Mouse (Mus musculus): ENCODE data around the gene Ccdc180. TPM values are rescaled to one million over a fixed set of nuclear protein-coding genes. Genes with fewer than 3 reads are reported as not detected.

Ccdc180 gene
- polyA plus RNA-seq, 1 experiment from 2014 or later, result 1.5 TPM

DNA sequence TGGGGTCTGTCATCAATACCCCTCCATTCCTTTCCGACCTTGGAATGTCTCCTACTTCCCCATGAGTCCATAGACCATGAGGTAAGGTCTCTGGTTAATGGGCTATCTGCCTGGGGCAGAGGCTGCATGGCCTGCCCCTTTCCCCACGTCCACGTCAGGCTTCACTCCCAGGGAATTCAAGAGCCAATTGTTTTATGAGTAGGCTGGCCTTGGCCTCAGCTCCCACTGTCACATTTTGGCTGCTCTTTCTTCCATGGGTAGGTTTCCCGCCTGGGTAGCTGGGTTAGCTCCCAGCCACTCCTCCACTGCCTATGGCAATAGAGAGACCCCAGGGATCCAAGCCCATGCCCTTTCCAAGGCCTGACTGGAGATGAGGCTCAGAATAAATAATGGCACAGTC, 38.5 kb downstream of the Ccdc180 start:
- Histone ChIP-seq H3K9ac (ENCODE audit: low read length) (no peak overlapping the region), H3K27ac (ENCODE audit: low read length) (no peak overlapping the region), H3K4me1 (replicated peaks; ENCODE audit: control insufficient read depth, insufficient read depth, low read length) (no peaks in the 10 kb centered on the region), H3K4me2 (ENCODE audit: low read depth, low read length) (no peak overlapping the region), H3K36me3 (ENCODE audit: control insufficient read depth, insufficient read depth, low read length) (no peaks in the 10 kb centered on the region), H3K4me3 (ENCODE audit: low read length) (no peak overlapping the region), H3K27me3 (ENCODE audit: control insufficient read depth, insufficient read depth, low read depth, low read length) (no peaks in the 10 kb centered on the region), H3K9me3 (ENCODE audit: control insufficient read depth, low read length) (no peaks in the 10 kb centered on the region)
- ATAC-seq (ENCODE audit: low read depth), result no peak
- 67% methylated on average over 4 of the region's 4 CpGs for WGBS

DNA sequence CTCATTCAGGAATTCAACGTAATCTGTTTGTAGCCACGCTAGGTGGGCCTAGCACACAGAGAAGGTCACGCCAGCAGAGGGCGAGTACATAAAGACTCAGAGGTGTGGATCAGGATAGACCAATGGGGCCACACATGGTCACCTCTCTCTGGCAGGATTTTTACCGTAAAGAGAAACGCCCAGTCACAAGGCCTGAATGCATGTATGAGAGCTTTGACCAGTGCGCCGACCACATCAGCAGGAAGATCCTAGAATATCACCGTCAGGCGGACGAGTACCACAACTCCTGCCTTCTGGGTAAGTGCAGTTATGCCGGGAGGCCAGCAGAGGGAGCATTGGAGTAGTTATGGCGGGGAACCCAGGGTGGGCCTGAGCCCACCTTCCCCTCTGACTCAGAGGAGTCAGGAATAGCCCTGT, 51.5 kb downstream of the Ccdc180 start:
- Histone ChIP-seq H3K9ac (ENCODE audit: low read length) (no peak overlapping the region), H3K36me3 (ENCODE audit: control insufficient read depth, insufficient read depth, low read length) (no peaks in the 10 kb centered on the region), H3K27me3 (ENCODE audit: control insufficient read depth, insufficient read depth, low read depth, low read length) (no peaks in the 10 kb centered on the region), H3K9me3 (ENCODE audit: control insufficient read depth, low read length) (no peaks in the 10 kb centered on the region), H3K4me3 (ENCODE audit: low read length) (no peak overlapping the region), H3K4me1 (replicated peaks; ENCODE audit: control insufficient read depth, insufficient read depth, low read length) (no peaks in the 10 kb centered on the region), H3K4me2 (ENCODE audit: low read depth, low read length) (no peak overlapping the region), H3K27ac (ENCODE audit: low read length) (no peak overlapping the region)
- WGBS, result 19% methylated on average over 13 of the region's 13 CpGs
- peak; percentile 56; the same call in 1 of the 2 replicates for ATAC-seq (ENCODE audit: low read depth)

DNA sequence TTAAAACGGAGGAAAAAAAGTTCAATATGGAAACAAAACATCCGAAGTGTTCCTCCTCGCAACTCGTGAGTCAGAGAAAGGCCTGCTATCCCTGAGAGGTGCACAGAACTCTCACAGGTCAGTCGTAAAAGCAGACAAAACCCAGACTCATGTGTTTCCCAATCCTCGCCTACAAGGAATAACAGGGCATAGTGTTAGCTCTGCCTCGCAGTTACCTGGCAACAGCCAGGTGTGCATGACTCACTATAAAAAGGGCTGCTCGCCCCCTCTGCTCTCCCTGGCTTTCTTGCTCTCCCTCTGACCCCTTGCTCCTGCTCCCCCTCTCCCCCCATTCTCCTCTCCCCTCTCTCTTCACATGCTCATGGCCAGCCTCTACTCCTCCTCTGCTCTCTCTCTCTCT, 57.6 kb downstream of the Ccdc180 start:
- H3K9me3 ChIP-seq (ENCODE audit: control insufficient read depth, low read length), result no peaks in the 10 kb centered on the region
- no peaks in the 10 kb centered on the region for H3K27me3 ChIP-seq (ENCODE audit: control insufficient read depth, insufficient read depth, low read depth, low read length)
- peak; percentile 65 for ATAC-seq (ENCODE audit: low read depth)
- WGBS, result 59% methylated on average over 8 of the region's 8 CpGs
- H3K9ac ChIP-seq (ENCODE audit: low read length), result no peak overlapping the region
- H3K36me3 ChIP-seq (ENCODE audit: control insufficient read depth, insufficient read depth, low read length), result no peaks in the 10 kb centered on the region
- H3K4me1 ChIP-seq (replicated peaks; ENCODE audit: control insufficient read depth, insufficient read depth, low read length), result peaks cover 8% of the 10 kb centered on the region
- no peak overlapping the region for H3K4me2 ChIP-seq (ENCODE audit: low read depth, low read length)
- no peak overlapping the region for H3K4me3 ChIP-seq (ENCODE audit: low read length)
- H3K27ac ChIP-seq (ENCODE audit: low read length), result no peak overlapping the region

DNA sequence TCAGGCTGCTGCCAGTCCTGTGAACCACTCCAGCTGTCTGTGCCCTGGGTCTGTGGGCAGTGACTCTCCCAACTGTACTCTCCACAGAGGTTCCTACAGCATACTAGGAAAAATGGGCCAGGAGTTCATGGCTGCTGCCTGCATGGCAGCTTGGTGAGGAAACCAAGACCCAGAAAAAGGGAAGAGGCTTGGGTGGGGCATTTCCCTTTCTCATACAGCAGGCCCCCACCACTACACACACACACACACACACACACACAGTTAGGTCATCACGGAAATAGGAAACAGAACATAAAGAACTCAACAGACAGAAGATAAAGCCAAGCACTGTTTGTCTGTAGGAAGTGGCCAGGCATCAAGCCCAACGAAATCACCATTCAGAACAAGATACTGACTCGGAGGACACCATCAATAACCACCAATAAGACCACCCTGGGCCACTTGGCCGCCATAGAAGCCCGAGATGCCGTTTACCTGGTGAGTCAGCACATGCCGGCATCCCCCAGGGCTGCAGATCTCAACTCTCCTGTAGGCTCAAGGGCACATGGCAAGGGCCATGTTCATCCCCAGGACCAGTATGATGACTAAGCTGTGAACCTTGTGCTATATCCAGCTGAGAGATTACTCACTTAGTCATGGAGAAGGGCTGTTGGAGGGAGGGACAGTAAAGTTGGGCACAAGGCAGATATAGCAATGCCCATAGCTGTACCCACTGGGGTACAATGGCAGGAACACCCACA, 59.2 kb downstream of the Ccdc180 start:
- H3K4me2 ChIP-seq (ENCODE audit: low read depth, low read length), result no peak overlapping the region
- H3K36me3 ChIP-seq (ENCODE audit: control insufficient read depth, insufficient read depth, low read length), result no peaks in the 10 kb centered on the region
- H3K4me1 ChIP-seq (replicated peaks; ENCODE audit: control insufficient read depth, insufficient read depth, low read length), result peaks cover 8% of the 10 kb centered on the region
- 69% methylated on average over 7 of the region's 7 CpGs for WGBS
- ATAC-seq (ENCODE audit: low read depth), result peak; percentile 53
- H3K4me3 ChIP-seq (ENCODE audit: low read length), result no peak overlapping the region
- no peaks in the 10 kb centered on the region for H3K9me3 ChIP-seq (ENCODE audit: control insufficient read depth, low read length)
- peak overlapping the region; percentile 58 for H3K27ac ChIP-seq (ENCODE audit: low read length)
- no peaks in the 10 kb centered on the region for H3K27me3 ChIP-seq (ENCODE audit: control insufficient read depth, insufficient read depth, low read depth, low read length)
- H3K9ac ChIP-seq (ENCODE audit: low read length), result no peak overlapping the region

DNA sequence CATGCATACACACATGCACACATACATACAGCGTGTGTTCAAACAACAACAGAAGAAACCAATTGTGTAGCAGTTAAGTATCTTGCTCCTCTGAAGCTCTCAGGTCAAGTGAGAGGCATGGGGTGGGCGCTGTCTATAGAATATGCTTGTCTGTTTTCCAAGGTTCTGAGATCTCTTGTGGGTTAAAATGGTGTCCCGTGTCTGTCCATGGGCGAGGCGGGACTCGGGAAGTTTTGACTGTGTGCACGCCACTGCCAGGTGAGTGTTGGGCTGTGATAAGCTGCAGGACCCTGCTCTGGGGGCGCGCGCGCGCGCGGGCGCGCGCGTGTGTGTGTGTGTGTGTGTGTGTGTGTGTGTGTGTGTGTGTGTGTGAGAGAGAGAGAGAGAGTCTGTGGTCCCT, 61.7 kb downstream of the Ccdc180 start:
- Histone ChIP-seq H3K27me3 (ENCODE audit: control insufficient read depth, insufficient read depth, low read depth, low read length) (no peaks in the 10 kb centered on the region), H3K4me3 (ENCODE audit: low read length) (no peak overlapping the region), H3K9me3 (ENCODE audit: control insufficient read depth, low read length) (no peaks in the 10 kb centered on the region), H3K36me3 (ENCODE audit: control insufficient read depth, insufficient read depth, low read length) (no peaks in the 10 kb centered on the region), H3K9ac (ENCODE audit: low read length) (no peak overlapping the region), H3K4me2 (ENCODE audit: low read depth, low read length) (no peak overlapping the region), H3K4me1 (replicated peaks; ENCODE audit: control insufficient read depth, insufficient read depth, low read length) (peaks cover 8% of the 10 kb centered on the region), H3K27ac (ENCODE audit: low read length) (no peak overlapping the region)
- no peak for ATAC-seq (ENCODE audit: low read depth)
- 95% methylated on average over 16 of the region's 18 CpGs for whole genome bisulfite sequencing

DNA sequence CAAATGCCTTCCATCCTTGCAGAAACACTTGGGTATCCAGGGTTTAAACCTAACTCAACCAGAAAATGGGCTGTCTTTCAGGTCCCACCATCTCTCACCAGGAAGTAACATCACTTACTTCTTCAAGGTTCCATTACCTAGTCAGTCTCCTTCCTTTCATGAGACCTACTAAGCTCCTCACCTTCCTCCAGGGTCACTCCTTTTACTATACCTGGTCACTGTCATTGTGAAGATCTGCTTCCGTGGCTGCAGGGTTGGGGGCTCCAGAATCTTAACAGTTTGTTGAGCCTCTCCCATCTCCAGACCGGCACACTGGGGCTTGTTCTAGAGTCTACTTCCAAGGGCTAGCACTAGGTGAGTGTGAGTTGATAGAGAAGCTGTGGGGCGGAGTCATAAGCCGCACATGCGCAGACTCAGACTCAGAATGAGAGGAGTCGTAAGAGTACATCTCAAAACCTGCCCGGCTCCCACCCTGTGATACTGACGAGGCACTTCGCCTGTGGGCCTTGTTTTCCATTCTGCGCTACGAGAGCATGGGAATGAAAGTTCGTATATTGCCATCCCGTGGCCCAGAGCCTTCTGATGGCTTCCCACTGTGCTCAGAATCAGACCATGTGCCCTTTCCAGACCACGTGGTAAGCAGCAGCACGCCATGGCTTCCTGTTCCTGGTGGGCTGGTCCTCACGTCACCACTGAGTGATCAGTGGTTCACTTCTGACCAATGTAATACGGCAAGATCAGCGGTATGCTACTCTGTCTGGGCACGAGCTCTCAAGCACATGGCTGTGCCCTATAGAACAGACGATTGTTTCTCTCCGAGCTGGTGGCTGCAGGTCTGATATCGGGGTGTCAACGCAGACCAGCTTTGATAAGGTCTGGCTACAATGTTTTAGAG, 63.2 kb downstream of the Ccdc180 start:
- H3K9me3 ChIP-seq (ENCODE audit: control insufficient read depth, low read length), result no peaks in the 10 kb centered on the region
- no peak for ATAC-seq (ENCODE audit: low read depth)
- H3K4me1 ChIP-seq (replicated peaks; ENCODE audit: control insufficient read depth, insufficient read depth, low read length), result peaks cover 8% of the 10 kb centered on the region
- no peak overlapping the region for H3K4me3 ChIP-seq (ENCODE audit: low read length)
- no peak overlapping the region for H3K9ac ChIP-seq (ENCODE audit: low read length)
- H3K27me3 ChIP-seq (ENCODE audit: control insufficient read depth, insufficient read depth, low read depth, low read length), result no peaks in the 10 kb centered on the region
- no peak overlapping the region for H3K27ac ChIP-seq (ENCODE audit: low read length)
- H3K36me3 ChIP-seq (ENCODE audit: control insufficient read depth, insufficient read depth, low read length), result no peaks in the 10 kb centered on the region
- WGBS, result 88% methylated on average over 23 of the region's 23 CpGs
- no peak overlapping the region for H3K4me2 ChIP-seq (ENCODE audit: low read depth, low read length)

DNA sequence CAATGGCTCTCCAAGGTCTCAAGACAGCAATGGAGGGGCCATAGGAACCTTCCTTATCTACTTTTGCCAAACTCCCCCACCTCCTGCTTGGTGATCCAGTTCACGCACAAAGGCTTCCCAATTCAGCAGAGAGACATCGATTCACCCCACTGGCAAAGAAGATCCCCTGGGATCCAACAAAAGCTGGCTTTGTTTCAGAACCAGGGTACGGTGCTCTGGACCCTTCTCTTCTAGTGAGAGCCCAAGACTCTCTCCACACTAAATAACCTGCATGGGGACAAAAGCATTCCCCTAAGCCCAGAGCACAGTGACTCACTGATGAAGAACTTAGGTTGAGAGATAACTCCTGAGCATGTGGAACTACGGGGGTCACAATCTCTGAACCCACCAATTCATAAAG, 65.1 kb downstream of the Ccdc180 start:
- no peak for ATAC-seq (ENCODE audit: low read depth)
- Histone ChIP-seq H3K27me3 (ENCODE audit: control insufficient read depth, insufficient read depth, low read depth, low read length) (no peaks in the 10 kb centered on the region), H3K4me1 (replicated peaks; ENCODE audit: control insufficient read depth, insufficient read depth, low read length) (no peaks in the 10 kb centered on the region), H3K4me2 (ENCODE audit: low read depth, low read length) (no peak overlapping the region), H3K36me3 (ENCODE audit: control insufficient read depth, insufficient read depth, low read length) (no peaks in the 10 kb centered on the region), H3K9ac (ENCODE audit: low read length) (no peak overlapping the region), H3K27ac (ENCODE audit: low read length) (no peak overlapping the region), H3K4me3 (ENCODE audit: low read length) (no peak overlapping the region), H3K9me3 (ENCODE audit: control insufficient read depth, low read length) (no peaks in the 10 kb centered on the region)
- 80% methylated on average over 4 of the region's 4 CpGs for WGBS

DNA sequence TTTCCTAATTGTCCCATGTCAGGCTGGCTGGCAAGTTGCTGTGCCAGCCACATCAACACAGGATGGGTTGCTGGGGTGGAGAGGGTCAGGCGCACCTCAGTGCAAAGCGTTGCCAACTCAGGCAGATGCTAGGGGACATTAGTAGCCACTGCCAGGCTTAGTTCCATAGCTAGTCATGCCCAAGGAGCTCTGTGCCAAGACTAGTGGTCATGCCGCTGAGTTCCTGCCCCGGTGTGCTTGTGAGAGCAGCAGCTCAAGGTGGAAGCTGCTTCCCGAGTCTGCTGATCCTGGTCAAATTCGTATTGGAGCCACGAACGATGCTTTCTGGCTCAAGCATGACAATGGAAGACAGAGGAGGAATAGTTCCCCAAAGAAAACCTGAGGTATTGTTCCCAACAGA, 66.0 kb downstream of the Ccdc180 start:
- Histone ChIP-seq H3K4me3 (ENCODE audit: low read length) (no peak overlapping the region), H3K4me1 (replicated peaks; ENCODE audit: control insufficient read depth, insufficient read depth, low read length) (no peaks in the 10 kb centered on the region), H3K4me2 (ENCODE audit: low read depth, low read length) (no peak overlapping the region), H3K27me3 (ENCODE audit: control insufficient read depth, insufficient read depth, low read depth, low read length) (no peaks in the 10 kb centered on the region), H3K9me3 (ENCODE audit: control insufficient read depth, low read length) (no peaks in the 10 kb centered on the region), H3K9ac (ENCODE audit: low read length) (no peak overlapping the region), H3K27ac (ENCODE audit: low read length) (no peak overlapping the region), H3K36me3 (ENCODE audit: control insufficient read depth, insufficient read depth, low read length) (no peaks in the 10 kb centered on the region)
- WGBS, result 94% methylated on average over 8 of the region's 8 CpGs
- no peak for ATAC-seq (ENCODE audit: low read depth)

DNA sequence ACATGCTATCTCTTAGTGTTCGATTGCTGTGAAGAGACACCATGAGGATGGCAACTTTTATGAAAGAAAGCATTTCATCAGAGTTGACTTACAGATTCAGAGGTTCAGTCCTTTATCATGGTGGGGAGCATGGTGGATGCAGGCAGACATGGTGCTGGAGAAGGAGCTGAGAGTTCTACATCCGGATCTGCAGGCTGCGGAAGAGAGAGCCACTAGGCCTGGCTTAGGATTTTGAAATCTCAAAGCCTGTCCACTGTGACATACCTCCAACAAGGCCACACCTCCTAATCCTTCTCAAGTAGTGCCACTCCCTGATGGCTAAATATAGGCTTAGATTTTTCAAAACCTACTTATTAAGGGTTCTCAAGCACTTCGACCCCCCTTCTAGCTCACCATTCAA, 66.6 kb downstream of the Ccdc180 start:
- ATAC-seq (ENCODE audit: low read depth), result no peak
- Histone ChIP-seq H3K27ac (ENCODE audit: low read length) (no peak overlapping the region), H3K4me1 (replicated peaks; ENCODE audit: control insufficient read depth, insufficient read depth, low read length) (no peaks in the 10 kb centered on the region), H3K4me3 (ENCODE audit: low read length) (no peak overlapping the region), H3K9me3 (ENCODE audit: control insufficient read depth, low read length) (no peaks in the 10 kb centered on the region), H3K36me3 (ENCODE audit: control insufficient read depth, insufficient read depth, low read length) (no peaks in the 10 kb centered on the region), H3K9ac (ENCODE audit: low read length) (no peak overlapping the region), H3K27me3 (ENCODE audit: control insufficient read depth, insufficient read depth, low read depth, low read length) (no peaks in the 10 kb centered on the region), H3K4me2 (ENCODE audit: low read depth, low read length) (no peak overlapping the region)
- 90% methylated on average over 4 of the region's 4 CpGs for WGBS

Data from lung, embryonic 16.5 days (tissue).